Mouse (Mus musculus) fat pad, adult 2 months (tissue): Measurements from ENCODE around the gene Lyve1.

Experiments
- DNase-seq: peaks from one replicate; pipeline ENCODE4 v3.0.0-alpha.2; 2011; ENCODE audit warnings: low read depth, low spot score; ENCODE audit errors: extremely low read depth

Lyve1 gene

GRCm38 (mm10) chr7:110810995-110811394, 52.0 kb downstream of the Lyve1 start:
- no peak for DNase-seq

- no peak for DNase-seq
Observed at GRCm38 (mm10) chr7:110809585-110810557, 53.2 kb downstream of the Lyve1 start.

- no peak for DNase-seq
Observed at GRCm38 (mm10) chr7:110808962-110809361, 54.1 kb downstream of the Lyve1 start.

- no peak for DNase-seq
Observed at GRCm38 (mm10) chr7:110807460-110808030, 55.5 kb downstream of the Lyve1 start.

- no peak for DNase-seq
Observed at GRCm38 (mm10) chr7:110804266-110804665, 58.8 kb downstream of the Lyve1 start.

GRCm38 (mm10) chr7:110803131-110803530, 59.9 kb downstream of the Lyve1 start:
- no peak for DNase-seq

- DNase-seq = no peak
Observed at GRCm38 (mm10) chr7:110801028-110801427, 62.0 kb downstream of the Lyve1 start.
